Mouse (Mus musculus) hindbrain, embryonic 12.5 days (tissue): Measurements from ENCODE around the gene Slc47a1. TPM values are rescaled to one million over a fixed set of nuclear protein-coding genes. Genes with fewer than 3 reads are reported as not detected.
"Not testable (repeated sequence)": the region's sequence is repeated elsewhere in the genome, so short reads cannot be mapped to it uniquely, and the experiment has no call there.

Source experiments
- ATAC-seq: fragments of 200-750 bp; cut with Nextera tagmentation; 2 replicates; pipeline ENCODE4 v1.8.0; 2017; ENCODE audit warnings: moderate TSS enrichment; ENCODE audit not compliant: low FRiP score
- H3K27ac ChIP-seq: fragments of 300-500 bp; sonication (generic); 2 replicates; pipeline ENCODE4 v1.5.1; 2016; ENCODE audit warnings: mild to moderate bottlenecking
- H3K27me3 ChIP-seq: fragments of 300-500 bp; sonication (generic); 2 replicates; pipeline ENCODE4 v1.6.1; 2016; ENCODE audit warnings: mild to moderate bottlenecking
- H3K36me3 ChIP-seq: fragments of 300-500 bp; sonication (generic); 2 replicates; pipeline ENCODE4 v1.6.1; 2016; ENCODE audit warnings: mild to moderate bottlenecking
- H3K4me1 ChIP-seq: fragments of 300-500 bp; sonication (generic); 2 replicates; pipeline ENCODE4 v1.6.1; 2016
- H3K4me2 ChIP-seq: fragments of 300-500 bp; sonication (generic); replicated peaks from 2 replicates; pipeline ENCODE4 v1.6.1; 2016; ENCODE audit warnings: mild to moderate bottlenecking
- H3K4me3 ChIP-seq: fragments of 300-500 bp; sonication (generic); 2 replicates; pipeline ENCODE4 v1.5.1; 2016; ENCODE audit warnings: mild to moderate bottlenecking
- H3K9ac ChIP-seq: fragments of 300-500 bp; sonication (generic); 2 replicates; pipeline ENCODE4 v1.6.1; 2016; ENCODE audit warnings: mild to moderate bottlenecking, moderate library complexity
- H3K9me3 ChIP-seq: fragments of 300-500 bp; sonication (generic); replicated peaks from 2 replicates; pipeline ENCODE4 v1.6.1; 2016; ENCODE audit warnings: mild to moderate bottlenecking
- WGBS: fragments of 180-500 bp; shearing (Covaris S2); methylation state at CpG from one replicate; pipeline ENCODE4 v1.1.7; 2016; 5-methylcytosine and 5-hydroxymethylcytosine counted together
- polyA plus RNA-seq: library from polyadenylated mRNA; unstranded; fragments of >200 nt; fragmentation: Nextera tagmentation; extraction: Ambion mirVana; gene quantifications from 2 replicates; pipeline ENCODE4 v1.2.1, GENCODE M21; 2016

Slc47a1 gene
- polyA plus RNA-seq, 1 experiment from 2014 or later: 0.10 TPM

DNA sequence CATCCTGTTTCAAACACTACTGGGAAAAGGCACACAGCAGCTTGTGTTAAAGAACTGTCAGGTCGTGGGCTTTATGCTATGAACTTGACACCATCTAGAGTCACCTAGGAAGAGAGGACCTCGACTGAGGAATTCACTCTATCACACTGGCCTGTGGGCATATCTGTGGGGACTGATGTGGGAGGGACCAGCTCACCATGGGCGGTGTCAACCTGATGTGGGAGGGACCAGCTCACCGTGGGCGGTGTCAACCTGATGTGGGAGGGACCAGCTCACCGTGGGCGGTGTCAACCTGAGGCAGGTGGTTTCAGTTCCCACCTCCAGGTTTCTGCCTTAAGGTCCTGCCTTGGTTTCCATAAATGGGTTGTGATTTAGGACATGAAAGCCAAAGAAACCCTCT is 70.3 kb downstream of the Slc47a1 start:
- no peaks in the 10 kb centered on the region for H3K36me3 ChIP-seq
- no peaks in the 10 kb centered on the region for H3K27me3 ChIP-seq

DNA sequence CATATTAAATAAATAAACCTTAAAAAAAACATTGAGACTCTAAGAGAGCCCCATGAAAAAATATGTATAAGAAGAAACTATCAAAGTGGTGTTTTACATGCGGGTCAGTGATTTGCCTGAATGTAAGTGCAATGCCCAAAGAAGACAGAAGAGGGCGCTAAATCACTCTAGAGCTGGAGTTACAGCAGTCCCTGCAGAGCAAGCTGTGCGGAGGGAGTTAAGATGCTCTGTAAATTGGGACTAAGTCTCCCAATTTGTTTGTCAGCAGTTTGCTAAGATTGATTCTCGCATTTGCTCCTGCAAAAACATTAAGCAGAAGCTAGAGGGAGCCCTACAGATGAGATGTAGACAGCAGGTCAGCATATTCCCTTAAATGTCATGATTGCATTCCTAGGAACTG is 72.8 kb downstream of the Slc47a1 start:
- Histone ChIP-seq H3K4me3 (no peak overlapping the region), H3K27me3 (no peaks in the 10 kb centered on the region), H3K4me2 (no peak overlapping the region), H3K4me1 (peaks cover 6% of the 10 kb centered on the region), H3K9ac (no peak overlapping the region), H3K27ac (no peak overlapping the region), H3K36me3 (no peaks in the 10 kb centered on the region), H3K9me3 (no peaks in the 10 kb centered on the region)
- no peak for ATAC-seq
- 74% methylated on average over 4 of the region's 4 CpGs for WGBS

More for the DNA sequence above, 70.3 kb downstream of the Slc47a1 start:
- no peak overlapping the region for H3K4me3 ChIP-seq
- H3K9ac ChIP-seq: no peak overlapping the region
- H3K9me3 ChIP-seq: no peaks in the 10 kb centered on the region
- ATAC-seq: no peak
- no peak overlapping the region for H3K27ac ChIP-seq
- H3K4me2 ChIP-seq: no peak overlapping the region
- H3K4me1 ChIP-seq: no peaks in the 10 kb centered on the region
- WGBS: 27% methylated on average over 7 of the region's 7 CpGs

GRCm38 (mm10) chr11:61304535-61304934 is 73.6 kb downstream of the Slc47a1 start:
- not testable (repeated sequence) for H3K36me3 ChIP-seq, H3K4me2 ChIP-seq, H3K9ac ChIP-seq, H3K4me3 ChIP-seq, H3K27ac ChIP-seq, H3K4me1 ChIP-seq, H3K27me3 ChIP-seq, ATAC-seq, H3K9me3 ChIP-seq
- 92% methylated on average over 7 of the region's 10 CpGs for WGBS

- Histone ChIP-seq H3K4me1 (peaks cover 6% of the 10 kb centered on the region), H3K27me3 (no peaks in the 10 kb centered on the region), H3K9ac (no peak overlapping the region), H3K4me2 (peak overlapping the region; percentile 34), H3K27ac (no peak overlapping the region), H3K36me3 (no peaks in the 10 kb centered on the region), H3K4me3 (no peak overlapping the region), H3K9me3 (no peaks in the 10 kb centered on the region)
- no peak for ATAC-seq
- 19% methylated on average over 14 of the region's 16 CpGs for WGBS
Observed at GRCm38 (mm10) chr11:61300716-61301392, 77.3 kb downstream of the Slc47a1 start.

- 63% methylated on average over 3 of the region's 3 CpGs for WGBS
- no peak overlapping the region for H3K4me2 ChIP-seq
- H3K36me3 ChIP-seq: no peaks in the 10 kb centered on the region
Observed at GRCm38 (mm10) chr11:61300205-61300604, 77.9 kb downstream of the Slc47a1 start.

GRCm38 (mm10) chr11:61297901-61298300 is 80.2 kb downstream of the Slc47a1 start:
- H3K4me2 ChIP-seq: no peak overlapping the region
- ATAC-seq: no peak
- H3K9me3 ChIP-seq: no peaks in the 10 kb centered on the region
- H3K9ac ChIP-seq: no peak overlapping the region
- WGBS: 87% methylated on average over 2 of the region's 2 CpGs
- H3K27me3 ChIP-seq: no peaks in the 10 kb centered on the region
- H3K27ac ChIP-seq: no peak overlapping the region
- H3K4me1 ChIP-seq: peaks cover 6% of the 10 kb centered on the region
- no peak overlapping the region for H3K4me3 ChIP-seq
- no peaks in the 10 kb centered on the region for H3K36me3 ChIP-seq

More at GRCm38 (mm10) chr11:61300205-61300604, 77.9 kb downstream of the Slc47a1 start:
- H3K4me1 ChIP-seq: peaks cover 6% of the 10 kb centered on the region
- ATAC-seq: no peak
- no peak overlapping the region for H3K9ac ChIP-seq
- H3K9me3 ChIP-seq: no peaks in the 10 kb centered on the region
- H3K27ac ChIP-seq: no peak overlapping the region
- no peak overlapping the region for H3K4me3 ChIP-seq
- H3K27me3 ChIP-seq: no peaks in the 10 kb centered on the region

- Histone ChIP-seq H3K4me1 (peaks cover 6% of the 10 kb centered on the region), H3K27ac (no peak overlapping the region), H3K9me3 (no peaks in the 10 kb centered on the region), H3K27me3 (no peaks in the 10 kb centered on the region), H3K9ac (no peak overlapping the region), H3K4me2 (no peak overlapping the region), H3K36me3 (no peaks in the 10 kb centered on the region), H3K4me3 (no peak overlapping the region)
- WGBS: 80% methylated on average over 2 of the region's 2 CpGs
- ATAC-seq: no peak
Observed at GRCm38 (mm10) chr11:61297326-61297725, 80.8 kb downstream of the Slc47a1 start.

DNA sequence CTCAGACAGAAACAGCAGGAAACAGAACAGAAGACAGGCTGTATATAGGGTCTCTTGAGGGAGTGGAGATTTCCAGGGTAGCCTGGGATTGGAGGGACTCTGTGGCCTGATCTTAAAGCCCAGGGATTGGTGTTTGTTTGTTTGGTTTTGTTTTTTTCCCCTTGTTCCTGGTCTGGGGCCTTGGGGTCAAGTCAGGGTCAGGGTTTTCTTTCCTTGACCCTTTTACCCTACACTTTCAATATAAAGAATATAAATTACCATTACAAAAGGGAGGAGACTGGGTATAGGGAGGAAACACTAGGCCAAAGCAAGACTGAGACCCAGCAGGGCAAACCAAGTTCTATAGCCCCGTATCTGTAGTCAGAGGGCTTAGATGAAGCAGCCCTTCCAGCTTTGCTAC is 81.6 kb downstream of the Slc47a1 start:
- Histone ChIP-seq H3K36me3 (no peaks in the 10 kb centered on the region), H3K4me2 (no peak overlapping the region)

DNA sequence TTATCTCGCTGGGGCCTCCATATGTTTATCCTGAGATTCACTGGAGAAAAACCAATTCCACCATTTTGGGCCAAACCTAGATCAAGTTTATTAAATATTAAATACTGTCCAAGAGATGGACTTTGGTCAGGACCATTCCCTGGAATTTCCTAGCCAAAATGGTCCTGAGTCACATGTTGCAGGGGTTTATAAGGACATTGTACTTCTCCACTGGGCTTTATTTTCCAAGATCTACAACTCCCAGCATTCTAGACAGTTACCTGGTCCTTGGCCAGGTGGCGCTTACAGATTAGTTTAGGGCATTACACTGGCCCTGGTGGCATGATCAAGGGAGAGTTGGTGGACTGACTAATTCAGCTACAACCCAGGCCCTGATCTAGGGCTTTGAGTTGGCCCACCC is 82.6 kb downstream of the Slc47a1 start:
- H3K9ac ChIP-seq: no peak overlapping the region
- H3K27me3 ChIP-seq: no peaks in the 10 kb centered on the region
- no peak overlapping the region for H3K4me3 ChIP-seq
- H3K9me3 ChIP-seq: no peaks in the 10 kb centered on the region
- H3K27ac ChIP-seq: no peak overlapping the region
- no peaks in the 10 kb centered on the region for H3K36me3 ChIP-seq
- H3K4me1 ChIP-seq: peaks cover 1% of the 10 kb centered on the region
- WGBS: 93% methylated on average over 2 of the region's 2 CpGs
- H3K4me2 ChIP-seq: no peak overlapping the region
- no peak for ATAC-seq

More for the DNA sequence above, 81.6 kb downstream of the Slc47a1 start:
- peaks cover 6% of the 10 kb centered on the region for H3K4me1 ChIP-seq
- H3K27me3 ChIP-seq: no peaks in the 10 kb centered on the region
- WGBS: 39% methylated on average over 1 of the region's 1 CpGs
- H3K27ac ChIP-seq: no peak overlapping the region
- H3K9me3 ChIP-seq: no peaks in the 10 kb centered on the region
- no peak for ATAC-seq
- no peak overlapping the region for H3K4me3 ChIP-seq
- no peak overlapping the region for H3K9ac ChIP-seq

DNA sequence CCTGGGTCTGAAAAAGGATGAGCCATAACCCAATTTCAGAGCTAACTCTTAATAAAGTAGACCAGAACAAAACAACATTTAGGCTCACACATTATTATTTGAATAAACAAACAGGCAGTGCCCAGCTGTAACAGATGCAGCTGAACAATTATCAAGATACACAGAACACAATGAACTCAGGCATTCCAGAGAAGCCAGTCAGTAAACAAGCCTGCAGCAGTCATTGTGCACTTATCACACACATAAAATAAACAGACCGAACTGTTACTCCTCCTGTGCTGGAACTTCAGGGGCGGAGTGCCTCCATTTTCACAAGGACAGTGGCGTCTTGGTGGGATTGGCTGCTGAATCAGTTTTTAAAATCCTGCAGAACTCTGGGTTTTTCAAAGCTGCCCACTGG is 83.7 kb downstream of the Slc47a1 start:
- Histone ChIP-seq H3K27me3 (no peaks in the 10 kb centered on the region), H3K9ac (no peak overlapping the region), H3K4me3 (no peak overlapping the region), H3K9me3 (no peaks in the 10 kb centered on the region), H3K4me1 (no peaks in the 10 kb centered on the region), H3K4me2 (no peak overlapping the region), H3K36me3 (no peaks in the 10 kb centered on the region), H3K27ac (no peak overlapping the region)
- ATAC-seq: no peak
- WGBS: 83% methylated on average over 3 of the region's 3 CpGs

Other genes starting within 250 kb of the Slc47a1 start
- gene Usp22, start 203.3 kb downstream of the Slc47a1 start, polyA plus RNA-seq: 344 and 354 TPM in 2 replicates
- not detected in 2 replicates for gene Aldh3a1, start 170.8 kb downstream of the Slc47a1 start, polyA plus RNA-seq
- gene Aldh3a2, start 110.9 kb downstream of the Slc47a1 start, polyA plus RNA-seq: 23.7 and 25.9 TPM in 2 replicates
- gene Slc47a2, start 35.5 kb downstream of the Slc47a1 start, polyA plus RNA-seq: not detected in 2 replicates
- 5.1 and 7.3 TPM in 2 replicates for gene Rnf112, start 75.8 kb upstream of the Slc47a1 start, polyA plus RNA-seq
- 131 and 160 TPM in 2 replicates for gene Mfap4, start 107.1 kb upstream of the Slc47a1 start, polyA plus RNA-seq
- 89.0 and 94.9 TPM in 2 replicates for gene Mapk7, start 116.1 kb upstream of the Slc47a1 start, polyA plus RNA-seq
- 32.0 and 33.8 TPM in 2 replicates for gene B9d1, start 126.8 kb upstream of the Slc47a1 start, polyA plus RNA-seq
- gene Epn2, start 201.3 kb upstream of the Slc47a1 start, polyA plus RNA-seq: 42.4 and 44.3 TPM in 2 replicates